Mouse (Mus musculus) R1 (cell line): ENCODE measurements around the gene Pdhb.
A peak's percentile ranks its signal among the peaks of the same experiment; 100 is the strongest.

Experiments used
- DNase-seq: peaks from one replicate; pipeline ENCODE4 v3.0.0-alpha.2; 2018; ENCODE audit warnings: low read depth, low spot score

Pdhb gene

DNA sequence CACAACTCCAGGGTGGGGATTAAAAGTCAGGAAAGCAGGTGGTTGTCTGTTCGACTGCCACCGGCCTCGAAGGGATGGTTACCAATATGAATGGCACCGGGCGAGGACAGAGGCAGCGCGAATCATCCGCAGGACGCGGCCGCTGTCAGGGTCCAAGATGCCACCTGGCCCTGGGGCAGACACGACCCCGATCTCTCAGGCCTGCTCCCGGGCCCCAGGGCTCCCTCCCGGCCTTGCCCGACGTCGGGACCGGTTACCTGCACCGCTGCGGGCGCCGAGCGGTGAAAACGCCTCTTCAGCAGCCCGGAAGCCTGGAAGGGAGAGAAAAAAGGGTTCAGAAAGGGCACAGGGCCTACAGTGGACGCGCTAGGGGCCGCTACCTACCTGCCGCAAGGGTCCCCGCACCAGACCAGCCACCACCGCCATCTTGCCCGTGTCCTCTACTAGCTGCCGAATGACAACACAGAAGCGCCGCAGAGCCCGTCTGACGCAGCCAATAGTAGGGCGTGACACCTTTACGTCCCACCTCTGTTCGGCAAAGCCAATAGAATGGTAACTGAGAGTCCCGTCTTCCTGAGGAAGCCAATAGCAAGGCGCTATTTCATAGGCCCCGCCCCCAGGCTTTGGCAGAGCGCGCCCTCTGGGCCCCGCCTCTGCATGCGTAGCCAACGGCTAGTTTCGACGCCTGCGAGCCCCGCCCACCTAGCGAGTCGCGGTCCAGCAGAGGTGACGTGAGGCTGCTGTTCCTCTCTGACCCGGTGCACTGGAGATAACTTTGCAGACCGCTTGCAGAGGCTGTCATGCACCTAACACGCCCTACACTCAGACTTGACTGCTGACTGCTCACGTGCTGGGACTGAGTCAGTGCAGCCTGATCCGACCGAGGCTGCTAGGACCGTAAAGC is at the start of gene Pdhb:
TSS of gene Pdhb (minus strand) at position 519 of the 904 bp plus-strand sequence.
- peak; percentile 100 for DNase-seq

DNA sequence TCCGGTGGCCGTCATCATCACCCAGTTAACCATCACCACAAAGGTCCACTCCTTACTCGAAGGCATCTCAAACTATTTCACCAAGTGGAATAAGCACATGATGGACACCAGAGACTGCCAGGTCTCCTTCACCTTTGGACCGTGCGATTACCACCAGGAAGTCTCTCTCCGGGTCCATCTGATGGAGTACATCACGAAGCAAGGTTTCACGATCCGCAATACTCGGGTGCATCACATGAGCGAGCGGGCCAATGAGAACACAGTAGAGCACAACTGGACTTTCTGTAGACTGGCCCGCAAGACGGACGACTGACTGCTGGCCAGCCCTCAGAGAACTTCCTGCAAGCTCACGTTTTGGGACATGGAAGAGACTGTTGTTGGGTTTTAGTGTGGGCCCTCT is 49.7 kb upstream of the Pdhb start:
- DNase-seq = no peak

DNA sequence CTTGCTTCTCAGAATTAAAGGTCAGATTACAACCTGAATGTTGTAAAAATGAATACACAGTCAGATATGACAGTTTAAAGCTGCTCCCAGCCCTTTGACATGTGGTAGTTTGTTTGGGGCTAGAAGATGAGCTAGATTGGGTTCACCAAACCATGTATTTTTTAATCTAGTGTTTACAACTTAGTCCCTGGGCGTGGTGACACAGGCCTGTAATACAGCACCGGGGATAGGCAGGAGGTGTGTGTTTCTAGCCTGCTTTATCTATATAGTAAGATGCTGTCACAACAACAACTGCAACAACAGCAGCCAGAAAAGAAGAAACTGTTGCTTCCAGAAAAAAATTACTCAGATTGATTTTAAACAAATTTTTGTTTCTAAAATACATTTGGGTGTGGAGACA is 48.1 kb upstream of the Pdhb start:
- DNase-seq = no peak

DNA sequence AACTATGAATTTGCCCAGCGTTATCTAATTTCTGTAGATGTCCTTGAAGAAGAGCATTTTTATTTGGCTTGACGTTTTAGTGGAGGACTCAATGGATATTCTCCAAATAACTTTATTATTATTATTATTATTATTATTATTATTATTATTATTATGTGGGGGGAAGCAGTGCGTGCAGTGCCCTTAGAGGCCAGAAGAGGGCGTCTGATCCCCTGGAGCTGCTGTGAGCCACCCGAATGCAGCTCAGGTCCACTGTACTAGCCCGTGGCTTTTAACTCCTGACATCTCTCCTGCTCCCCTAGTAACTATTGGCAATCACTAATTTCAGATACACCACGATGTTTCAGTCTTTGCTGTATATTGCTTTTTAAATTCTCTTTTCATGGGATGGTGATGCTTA is 47.5 kb upstream of the Pdhb start:
- no peak for DNase-seq

DNA sequence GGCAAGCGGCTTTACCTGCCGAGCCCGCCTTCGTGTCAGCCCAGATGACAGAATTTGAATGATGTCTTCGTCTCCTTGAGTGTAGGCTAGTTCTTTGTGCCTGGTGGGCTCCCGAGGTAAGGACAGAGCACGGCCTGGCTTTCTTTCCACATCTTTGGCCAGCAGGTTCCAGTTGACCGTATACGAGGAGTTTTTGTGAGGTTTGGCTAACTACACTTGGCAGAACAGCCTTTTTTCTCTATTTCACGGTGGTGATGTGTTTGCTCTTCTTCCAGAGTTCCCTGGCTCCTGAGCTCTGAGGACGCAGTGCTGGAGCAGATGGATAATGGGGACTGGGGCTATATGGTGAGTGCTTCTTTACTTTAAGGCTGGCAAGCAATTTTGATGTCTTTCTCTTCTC is 47.1 kb upstream of the Pdhb start:
- no peak for DNase-seq

DNA sequence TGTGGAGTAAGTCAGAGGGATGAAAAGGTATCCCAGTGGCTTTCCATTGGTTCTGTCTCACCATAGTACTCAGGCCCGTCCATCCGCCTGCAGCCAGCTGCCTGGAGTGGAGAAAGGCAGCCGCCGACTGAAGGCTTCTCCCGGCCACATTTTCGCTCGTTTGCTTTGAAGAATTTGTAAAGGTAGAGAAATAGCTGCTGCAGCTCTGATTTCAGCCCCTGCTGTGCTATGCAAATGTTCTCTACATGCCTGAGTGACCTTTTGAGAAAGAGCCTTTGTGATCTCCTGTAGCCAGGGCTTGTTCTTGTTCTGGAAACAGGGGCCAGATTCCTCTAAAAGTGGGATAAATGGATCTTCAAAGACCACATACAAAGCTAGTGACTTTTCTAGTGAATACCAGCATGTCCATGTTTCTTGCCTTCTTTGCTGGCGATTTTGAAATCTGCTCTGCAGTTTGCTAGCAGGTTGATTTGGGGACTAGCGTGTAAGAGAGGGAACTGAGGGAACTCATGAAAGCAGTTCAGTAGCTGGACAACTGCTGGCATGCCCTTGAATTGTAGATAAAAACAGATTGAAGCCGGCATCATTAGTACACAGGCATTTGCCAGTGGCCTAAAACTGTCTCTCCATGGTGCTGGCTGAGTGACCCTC is 46.0 kb upstream of the Pdhb start:
- DNase-seq = peak; percentile 98

DNA sequence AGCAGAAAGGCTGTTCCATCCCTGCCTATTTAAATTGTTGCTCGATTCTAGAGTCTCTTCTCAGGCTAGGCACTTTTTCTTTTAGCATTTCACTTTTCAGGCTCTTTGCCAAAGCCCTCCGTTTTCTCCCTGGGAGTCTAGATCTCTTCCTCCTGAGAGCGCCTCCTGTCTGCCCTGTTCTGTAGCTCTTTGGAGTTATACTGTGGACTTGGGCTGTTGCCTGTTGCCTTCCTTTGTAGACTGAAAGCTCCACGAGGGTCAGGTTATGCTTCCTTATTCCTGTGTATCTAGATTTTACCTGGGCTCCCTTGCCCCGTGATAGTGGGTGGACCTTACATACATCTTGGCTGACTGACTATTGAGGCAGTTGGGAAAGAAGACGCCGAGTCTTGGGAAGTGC is 45.4 kb upstream of the Pdhb start:
- peak; percentile 53 for DNase-seq

DNA sequence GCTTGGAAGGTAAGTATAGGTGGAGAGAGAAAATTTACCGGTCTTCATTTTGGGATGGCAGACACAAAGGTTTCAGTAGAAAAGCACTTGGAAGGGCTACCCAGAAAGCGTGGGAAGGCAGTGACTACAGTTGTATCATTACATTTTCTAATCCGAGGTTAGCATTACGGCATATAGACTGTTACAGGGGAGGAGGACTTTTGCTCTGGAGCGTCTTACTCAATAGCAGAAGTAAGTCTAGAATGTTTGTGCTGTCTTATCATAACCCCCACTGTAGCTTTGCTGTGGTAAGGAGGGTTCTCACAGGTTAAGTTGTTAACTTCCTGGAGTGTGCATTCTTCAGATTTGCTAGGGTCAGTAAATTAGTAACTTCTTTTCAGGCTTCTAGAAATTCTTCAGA is 43.3 kb upstream of the Pdhb start:
- no peak for DNase-seq

DNA sequence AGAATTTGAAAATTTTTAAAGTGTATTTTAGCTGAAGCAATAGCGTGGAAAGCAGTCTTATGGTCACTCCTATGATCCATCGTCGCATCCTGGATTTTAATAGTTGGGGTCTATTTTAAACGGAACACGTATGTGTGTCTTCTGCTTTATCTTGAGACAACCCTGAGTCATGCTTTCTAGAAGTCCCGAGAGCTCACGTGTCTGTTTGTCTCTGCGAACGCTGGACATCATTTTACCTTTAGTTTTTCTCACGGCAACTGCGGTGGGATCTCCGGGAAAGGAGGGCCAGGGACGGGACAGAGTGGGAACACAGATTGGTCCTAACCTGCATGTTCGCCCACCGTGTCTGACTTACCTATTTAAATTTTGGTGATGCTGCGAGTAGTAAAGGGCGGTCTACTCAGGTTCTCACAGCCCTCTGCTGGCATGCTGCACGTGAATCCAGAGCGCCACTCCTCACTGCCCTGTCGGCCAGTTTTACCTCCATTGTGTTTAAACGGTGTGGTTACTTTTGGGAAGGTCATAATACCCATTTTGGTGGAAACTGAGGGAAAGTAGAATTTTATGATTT is 42.5 kb upstream of the Pdhb start:
- DNase-seq = peak; percentile 49

DNA sequence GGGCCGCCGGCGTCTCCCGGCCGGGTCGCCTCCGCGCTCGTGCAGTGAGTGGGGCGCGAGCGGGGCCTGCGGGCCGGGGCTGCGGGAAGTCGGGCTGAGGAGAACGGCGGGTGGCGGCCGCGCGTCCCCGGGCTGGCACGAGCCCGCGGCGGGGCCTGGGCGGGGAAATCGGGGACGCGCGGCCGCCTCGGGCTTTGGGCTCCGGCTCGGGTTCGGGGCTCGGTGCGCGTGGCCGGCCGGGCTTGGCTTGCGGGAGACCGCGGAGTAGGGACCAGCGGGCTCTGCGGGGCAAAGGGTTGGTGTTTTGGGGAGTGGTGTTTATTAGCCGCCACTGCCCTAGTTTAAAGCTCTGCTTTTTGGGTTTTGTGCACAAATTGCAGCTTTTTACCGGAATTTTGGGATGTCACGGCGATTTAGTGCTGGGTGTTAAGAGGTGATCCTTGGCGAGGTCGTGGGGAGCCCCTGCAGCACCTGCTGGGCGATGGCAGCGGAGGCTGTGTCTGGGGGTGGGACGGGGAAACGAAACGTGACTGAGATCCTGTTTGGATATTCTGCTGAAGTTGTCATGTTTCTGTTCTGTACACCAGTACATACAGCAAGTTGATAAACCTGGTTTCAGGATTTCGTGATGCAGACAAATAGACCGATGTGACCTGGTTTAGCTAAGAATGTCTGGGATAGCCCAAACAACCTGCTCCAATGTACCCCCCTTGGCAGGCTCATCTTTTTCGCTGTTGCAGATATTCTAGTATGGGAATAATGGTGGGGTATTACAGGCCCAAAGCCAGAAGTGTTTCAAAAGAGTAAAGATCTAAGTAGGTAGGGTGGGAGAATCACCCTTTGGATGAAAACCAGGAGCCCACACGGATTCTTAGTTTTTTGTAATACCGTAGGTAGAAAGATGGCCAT is 41.7 kb upstream of the Pdhb start:
- peak; percentile 41 for DNase-seq

DNA sequence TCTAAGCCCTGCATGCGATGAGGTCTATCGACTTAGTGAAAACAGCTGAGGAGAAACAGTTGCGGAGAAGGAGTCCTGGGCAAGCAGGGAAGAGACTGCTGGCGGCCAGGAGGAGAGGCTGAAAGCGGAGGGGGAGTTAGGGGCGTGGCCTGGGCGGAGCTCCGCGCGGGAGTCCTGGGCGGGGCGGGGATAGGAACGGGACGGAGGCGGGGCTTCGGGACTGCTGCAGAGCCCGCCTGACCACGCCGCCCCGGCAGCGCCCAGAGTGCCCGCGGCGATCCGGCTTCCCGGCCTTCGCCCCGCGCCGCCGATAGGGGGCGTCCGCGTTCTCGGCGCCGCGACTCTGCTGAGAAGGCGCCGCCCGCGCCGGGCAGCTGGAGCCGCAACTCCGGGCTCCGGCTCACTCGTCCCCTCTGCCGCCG is 41.0 kb upstream of the Pdhb start, which contains the start of gene Kctd6:
TSS of gene Kctd6 (plus strand) at position 338 of the 422 bp plus-strand sequence.
- DNase-seq = peak; percentile 94

DNA sequence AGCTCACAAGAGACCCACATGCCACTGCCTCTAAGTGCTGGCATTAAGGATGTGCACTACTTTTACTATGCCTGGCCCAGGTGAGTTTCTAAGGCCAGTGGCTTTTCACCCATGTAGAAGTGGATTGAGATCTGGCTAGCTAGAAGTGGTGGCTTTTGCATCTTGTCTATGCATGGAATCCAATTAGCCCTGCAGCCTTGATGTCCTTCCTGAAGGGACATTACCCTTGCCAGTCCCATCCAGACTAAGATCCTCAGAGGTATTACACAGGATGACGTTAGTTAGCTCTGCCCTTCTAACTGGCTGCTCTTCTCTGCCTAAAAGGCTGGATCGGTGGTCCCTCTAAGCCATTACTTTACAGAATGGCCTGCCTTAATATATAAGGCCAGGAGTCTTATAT is 40.2 kb upstream of the Pdhb start:
- no peak for DNase-seq

DNA sequence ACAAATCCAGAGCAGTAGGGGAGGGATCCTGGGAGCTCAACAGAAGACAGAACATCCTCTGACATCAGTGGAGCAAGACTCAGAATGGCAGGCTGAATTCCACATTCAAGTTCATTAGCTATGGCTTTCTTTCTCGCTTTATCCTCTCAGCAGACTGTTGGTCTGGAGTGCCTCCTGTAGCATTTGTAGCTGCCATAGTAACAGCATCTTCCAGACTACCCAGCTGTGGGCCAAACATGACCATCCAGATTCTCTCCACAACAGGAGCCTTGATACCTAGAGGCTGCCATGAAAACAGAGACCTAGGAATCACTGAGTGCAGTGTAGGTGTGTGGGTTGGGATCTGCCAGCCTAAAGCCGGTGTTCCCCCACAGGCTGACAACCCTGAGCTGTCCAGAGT is 37.1 kb upstream of the Pdhb start:
- no peak for DNase-seq

DNA sequence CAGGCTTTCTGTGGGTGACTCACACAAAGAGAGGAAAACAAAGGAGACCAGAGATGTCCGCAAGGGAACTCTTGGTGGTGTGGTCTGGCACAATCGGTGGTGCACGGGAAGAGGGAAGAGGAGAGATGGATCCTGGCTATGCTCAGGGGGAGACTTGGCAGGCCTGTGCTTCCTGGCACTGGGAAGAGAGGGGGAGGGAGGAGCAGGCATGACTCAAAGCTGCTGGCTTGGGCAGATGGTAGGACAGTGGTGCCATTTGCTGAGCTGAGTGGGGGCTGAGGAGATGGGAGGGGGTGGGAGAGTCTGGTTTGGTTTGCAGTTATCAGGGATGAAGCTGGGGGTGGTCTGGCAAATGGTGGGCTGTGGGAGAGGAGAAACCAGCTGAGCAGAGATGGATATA is 36.1 kb upstream of the Pdhb start:
- no peak for DNase-seq

DNA sequence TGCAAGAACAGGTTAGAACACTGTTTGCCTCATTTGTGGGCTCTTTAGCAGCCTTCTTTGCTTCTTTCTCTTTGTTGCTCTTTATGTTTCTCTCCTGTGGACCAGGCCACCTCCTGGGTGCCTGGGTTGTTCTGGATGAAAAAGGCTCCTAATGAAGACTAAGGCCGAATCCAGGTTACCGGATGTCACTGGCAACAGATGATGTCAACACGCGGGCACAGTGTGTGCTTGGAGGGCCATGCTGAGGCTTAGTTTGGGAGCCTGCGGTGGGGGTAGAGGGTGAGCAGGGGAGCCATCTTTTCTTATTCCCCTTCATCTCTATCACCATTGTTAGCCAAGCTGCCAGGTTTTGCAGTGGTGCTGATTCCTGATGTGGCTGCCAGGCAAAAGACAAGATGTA is 34.7 kb upstream of the Pdhb start:
- no peak for DNase-seq

DNA sequence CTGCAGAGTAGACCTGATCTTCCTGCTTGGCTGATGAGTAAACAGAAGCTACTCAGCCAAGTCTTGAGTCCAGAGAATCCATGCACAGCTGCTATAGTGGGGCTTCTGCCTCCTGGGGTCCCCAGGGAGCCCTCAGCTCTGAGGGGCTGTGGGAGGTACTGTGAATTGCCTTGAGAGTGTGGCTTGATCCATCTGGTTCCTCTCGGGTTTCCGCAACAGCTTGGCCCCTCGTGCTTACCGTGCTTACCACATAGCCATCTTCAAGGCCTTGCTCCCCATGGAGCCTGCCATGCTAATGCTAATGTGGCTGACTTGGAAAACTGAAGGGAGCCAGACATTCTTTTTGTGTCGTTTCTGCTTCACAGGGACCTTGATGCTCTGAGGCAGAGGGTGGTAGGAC is 34.3 kb upstream of the Pdhb start:
- DNase-seq = peak; percentile 93

DNA sequence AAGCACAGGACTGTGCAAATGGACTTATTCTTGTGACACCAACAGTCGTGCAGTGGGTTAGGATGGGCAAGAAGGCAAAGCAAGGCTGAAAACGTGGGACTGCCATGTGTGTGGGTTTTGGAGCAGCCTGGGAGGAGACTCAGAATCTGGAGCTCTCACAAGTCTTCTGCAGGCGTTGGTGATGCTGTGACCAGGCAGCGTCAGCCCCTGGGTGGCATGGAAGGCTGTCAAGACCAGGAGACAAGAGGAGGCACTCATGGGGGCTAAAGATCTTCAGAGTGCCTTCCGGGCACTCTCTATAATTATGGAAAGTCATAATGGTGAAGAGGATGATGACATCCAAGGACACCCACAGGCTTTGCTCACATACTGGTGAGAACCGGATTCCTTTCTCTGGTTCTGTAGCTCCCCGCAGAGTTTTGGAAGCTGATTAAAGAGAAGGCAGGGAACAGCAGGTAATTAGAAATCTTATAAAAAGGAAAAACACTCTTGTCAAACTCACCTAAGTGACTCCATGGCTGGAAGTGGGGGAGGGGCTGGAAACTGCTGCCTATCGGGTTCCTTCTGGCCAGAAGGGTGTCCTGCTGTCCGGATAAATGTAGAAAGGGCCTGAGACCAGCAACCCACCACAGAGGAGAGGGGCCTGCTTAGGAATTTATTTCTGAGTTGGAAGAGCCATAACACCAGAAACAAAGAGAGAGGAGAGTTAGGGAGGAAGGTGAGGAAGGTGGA is 33.5 kb upstream of the Pdhb start:
- DNase-seq = peak; percentile 42

DNA sequence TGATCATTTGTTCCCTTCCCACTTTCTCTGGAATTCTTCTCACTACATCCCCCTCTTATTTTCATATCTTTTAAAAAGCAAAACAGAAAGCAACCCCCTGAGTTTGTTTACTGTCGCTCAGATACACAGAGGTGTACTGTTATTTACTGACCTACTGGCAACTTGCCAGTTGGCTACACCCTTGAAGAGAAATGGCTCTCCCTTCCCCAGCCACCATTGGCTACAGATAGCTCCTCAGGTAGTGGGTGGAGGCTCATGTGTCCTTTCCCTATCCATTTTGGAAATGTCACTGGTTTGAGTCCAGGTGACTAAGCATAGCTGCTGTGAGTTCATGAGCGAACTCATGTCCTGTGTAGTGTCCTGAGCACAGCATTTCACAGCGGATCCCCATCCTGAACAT is 28.9 kb upstream of the Pdhb start:
- DNase-seq = no peak

DNA sequence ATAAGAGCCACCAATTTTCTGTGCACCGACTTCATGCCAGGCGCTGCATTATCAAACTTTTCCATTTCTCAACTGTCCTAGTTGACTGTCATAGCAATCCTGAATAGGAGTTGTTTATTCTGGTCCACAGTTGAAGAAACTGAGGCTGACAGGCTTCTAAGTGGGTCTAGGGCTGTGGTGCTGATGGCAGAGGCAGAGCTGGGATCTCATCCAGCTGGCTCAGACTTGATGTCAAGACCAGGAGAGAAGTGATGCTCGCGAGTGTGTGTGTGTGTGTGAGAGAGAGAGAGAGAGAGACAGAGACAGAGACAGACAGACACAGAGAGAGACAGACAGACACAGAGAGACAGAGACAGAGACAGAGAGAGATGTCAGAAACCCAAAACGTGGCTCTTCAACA is 27.9 kb upstream of the Pdhb start:
- no peak for DNase-seq

DNA sequence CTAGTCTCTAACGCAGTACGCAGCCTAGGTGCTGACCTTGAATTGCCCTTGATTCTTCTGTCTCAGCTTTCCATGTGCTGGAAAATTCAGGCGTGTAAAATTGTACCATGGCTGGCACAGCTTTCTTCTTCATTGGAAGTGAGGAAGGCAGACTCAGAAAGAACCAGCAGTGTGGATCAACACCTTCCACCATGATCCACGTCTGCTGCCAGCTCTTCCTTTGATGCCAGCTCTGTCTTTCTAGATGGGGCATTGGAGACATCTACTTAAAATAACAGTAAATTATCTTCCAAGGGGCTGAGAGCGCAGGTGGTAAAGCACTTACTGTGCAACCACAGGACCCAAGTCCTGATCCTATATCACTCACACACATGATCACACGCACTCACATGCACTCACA is 19.9 kb upstream of the Pdhb start:
- no peak for DNase-seq
